Mouse (Mus musculus) left cerebral cortex, adult 11 months (tissue): ENCODE measurements around the gene Prpf3.
"Not testable (repeated sequence)": the region's sequence is repeated elsewhere in the genome, so short reads cannot be mapped to it uniquely, and the experiment has no call there.

Experiments
- DNase-seq: peaks from one replicate; pipeline ENCODE4 v3.0.0; 2022; ENCODE audit warnings: low spot score

Prpf3 gene

GRCm38 (mm10) chr3:95820046-95821010 is 35.4 kb downstream of the Prpf3 start:
- no peak for DNase-seq

- DNase-seq: peak; percentile 99
Observed at GRCm38 (mm10) chr3:95819351-95819985, 36.2 kb downstream of the Prpf3 start.

- DNase-seq: peak; percentile 58
Observed at GRCm38 (mm10) chr3:95818571-95819288, 37.0 kb downstream of the Prpf3 start, which contains the start of gene Rprd2. Gene Rprd2, minus strand, starts transcription at chr3:95818863.

GRCm38 (mm10) chr3:95818026-95818511 is 37.6 kb downstream of the Prpf3 start:
- DNase-seq: peak; percentile 16

GRCm38 (mm10) chr3:95816681-95817080 is 39.0 kb downstream of the Prpf3 start:
- DNase-seq: no peak

- no peak for DNase-seq
Observed at GRCm38 (mm10) chr3:95808384-95808783, 47.3 kb downstream of the Prpf3 start.

- not testable (repeated sequence) for DNase-seq
Observed at GRCm38 (mm10) chr3:95807630-95808029, 48.1 kb downstream of the Prpf3 start.

- DNase-seq: no peak
Observed at GRCm38 (mm10) chr3:95806677-95807076, 49.0 kb downstream of the Prpf3 start.

- DNase-seq: no peak
Observed at GRCm38 (mm10) chr3:95803851-95804250, 51.8 kb downstream of the Prpf3 start.

- no peak for DNase-seq
Observed at GRCm38 (mm10) chr3:95798756-95799155, 56.9 kb downstream of the Prpf3 start.

GRCm38 (mm10) chr3:95794299-95794698 is 61.4 kb downstream of the Prpf3 start:
- no peak for DNase-seq

GRCm38 (mm10) chr3:95793662-95794061 is 62.0 kb downstream of the Prpf3 start:
- no peak for DNase-seq

- DNase-seq: no peak
Observed at GRCm38 (mm10) chr3:95785501-95785900, 70.2 kb downstream of the Prpf3 start.
